Mouse (Mus musculus) lung, embryonic 16.5 days (tissue): ENCODE measurements around the gene Gm44502. TPM values are rescaled to one million over a fixed set of nuclear protein-coding genes. Genes with fewer than 3 reads are reported as not detected.
"Not testable (repeated sequence)": the region's sequence is repeated elsewhere in the genome, so short reads cannot be mapped to it uniquely, and the experiment has no call there.

Experiments
- ATAC-seq: fragments of 200-750 bp; cut with Nextera tagmentation; 2 replicates; pipeline ENCODE4 v1.8.0; 2017; ENCODE audit warnings: low read depth, mild to moderate bottlenecking, moderate library complexity
- H3K27ac ChIP-seq: fragments of 300-500 bp; sonication (generic); 2 replicates; pipeline ENCODE4 v1.5.1; 2014; ENCODE audit warnings: mild to moderate bottlenecking, control low read depth, low read length
- H3K27me3 ChIP-seq: fragments of 300-500 bp; sonication (generic); 2 replicates; pipeline ENCODE4 v1.6.1; 2014; ENCODE audit warnings: low read depth, low read length, mixed read lengths; ENCODE audit not compliant: control insufficient read depth, insufficient read depth
- H3K36me3 ChIP-seq: fragments of 300-500 bp; sonication (generic); 2 replicates; pipeline ENCODE4 v1.6.1; 2014; ENCODE audit warnings: low read length; ENCODE audit not compliant: control insufficient read depth, insufficient read depth
- H3K4me1 ChIP-seq: fragments of 300-500 bp; sonication (generic); replicated peaks from 2 replicates; pipeline ENCODE4 v1.6.1; 2014; ENCODE audit warnings: low read length, mixed read lengths; ENCODE audit not compliant: control insufficient read depth, insufficient read depth
- H3K4me2 ChIP-seq: fragments of 300-500 bp; sonication (generic); 2 replicates; pipeline ENCODE4 v1.6.1; 2014; ENCODE audit warnings: low read depth, low read length, control low read depth
- H3K4me3 ChIP-seq: fragments of 300-500 bp; sonication (generic); 2 replicates; pipeline ENCODE4 v1.5.1; 2014; ENCODE audit warnings: mild to moderate bottlenecking, low read length, control low read depth
- H3K9ac ChIP-seq: fragments of 300-500 bp; sonication (generic); 2 replicates; pipeline ENCODE4 v1.6.1; 2014; ENCODE audit warnings: low read length, control low read depth
- H3K9me3 ChIP-seq: fragments of 300-500 bp; sonication (generic); 2 replicates; pipeline ENCODE4 v1.6.1; 2016; ENCODE audit warnings: low read length; ENCODE audit not compliant: control insufficient read depth
- WGBS: fragments of 180-500 bp; shearing (Covaris S2); extraction: QIAGEN DNeasy Blood & Tissue Kit; methylation state at CpG from one replicate; pipeline ENCODE4 v1.1.7; 2014; 5-methylcytosine and 5-hydroxymethylcytosine counted together
- polyA plus RNA-seq: library from polyadenylated mRNA; unstranded; fragments of >200 nt; fragmentation: Nextera tagmentation; extraction: Ambion mirVana; gene quantifications from 2 replicates; pipeline ENCODE4 v1.2.1, GENCODE M21; 2015

Gm44502 gene
- polyA plus RNA-seq, 1 experiment from 2014 or later: not detected

DNA sequence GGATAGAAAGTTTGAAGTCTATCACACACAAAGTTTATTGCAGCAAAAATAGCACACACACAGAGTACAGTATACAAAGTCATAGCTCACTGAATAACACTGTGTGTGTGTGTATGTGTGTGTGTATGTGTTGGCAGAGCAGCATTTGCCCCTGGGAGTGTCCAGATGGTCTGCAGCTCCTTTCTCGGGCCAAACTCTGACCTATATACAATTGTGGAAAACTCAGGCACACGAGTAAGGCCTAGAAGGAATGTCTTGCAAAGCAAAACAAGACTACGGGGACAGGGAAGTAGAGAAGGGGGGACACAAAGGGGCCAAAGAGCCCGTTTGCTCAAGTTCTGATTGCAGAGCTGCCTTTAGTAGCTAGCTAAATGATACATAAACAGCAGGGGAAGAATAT lies 3.5 kb upstream of the Gm44502 start:
- 68% methylated on average over 4 of the region's 4 CpGs for WGBS

DNA sequence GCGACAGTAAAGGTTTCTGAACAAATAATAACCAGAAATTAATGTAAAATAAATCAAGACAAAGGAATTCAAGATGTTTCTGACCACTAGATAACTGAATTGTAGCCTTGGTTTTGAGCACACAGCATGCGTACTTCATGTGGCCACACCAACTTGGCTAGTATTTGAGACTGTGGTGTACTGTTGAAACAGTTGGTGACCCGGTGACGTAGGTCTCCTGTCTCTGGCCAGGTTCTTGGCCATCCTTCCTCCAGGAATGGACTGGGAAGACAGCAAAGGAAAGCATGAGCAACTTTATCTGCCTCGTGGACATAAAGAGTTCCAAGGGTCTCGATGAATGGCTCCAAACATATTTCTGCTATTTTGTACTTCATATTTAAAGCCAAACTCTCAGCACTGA lies 2.3 kb upstream of the Gm44502 start:
- Histone ChIP-seq H3K27ac (no peak overlapping the region), H3K36me3 (peaks cover 2% of the 10 kb centered on the region; the same call in 1 of the 2 replicates), H3K4me3 (no peak overlapping the region), H3K27me3 (no peaks in the 10 kb centered on the region), H3K4me1 (peaks cover 8% of the 10 kb centered on the region; the same call in 1 of the 2 replicates), H3K9ac (no peak overlapping the region), H3K9me3 (no peaks in the 10 kb centered on the region), H3K4me2 (no peak overlapping the region)
- WGBS: 88% methylated on average over 6 of the region's 6 CpGs
- no peak for ATAC-seq

More for the DNA sequence above, 3.5 kb upstream of the Gm44502 start:
- no peak overlapping the region for H3K27ac ChIP-seq
- H3K27me3 ChIP-seq: no peaks in the 10 kb centered on the region
- ATAC-seq: no peak
- H3K4me2 ChIP-seq: no peak overlapping the region
- no peak overlapping the region for H3K4me3 ChIP-seq
- H3K9ac ChIP-seq: no peak overlapping the region
- no peaks in the 10 kb centered on the region for H3K9me3 ChIP-seq
- no peaks in the 10 kb centered on the region for H3K36me3 ChIP-seq
- peaks cover 8% of the 10 kb centered on the region; the same call in 1 of the 2 replicates for H3K4me1 ChIP-seq

DNA sequence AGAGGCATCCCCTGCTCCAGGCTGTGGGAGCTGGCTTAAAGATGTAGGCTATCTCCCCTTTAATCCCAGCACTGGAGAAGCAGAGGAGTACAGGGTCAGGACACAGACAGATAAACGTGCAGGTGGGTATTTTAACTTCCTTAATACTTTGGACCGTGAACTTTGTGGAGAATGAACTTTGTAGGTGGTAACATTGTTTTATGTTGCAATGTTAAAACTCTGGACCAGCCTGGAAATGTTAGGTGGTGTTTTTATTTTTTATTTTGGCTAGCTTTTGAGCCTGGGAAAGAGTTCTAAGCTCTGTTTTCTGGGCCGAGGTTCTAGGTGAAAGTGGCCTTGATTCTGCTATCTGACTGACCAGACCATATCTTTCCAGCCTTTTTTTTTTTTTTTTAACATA lies 1.8 kb upstream of the Gm44502 start:
- Histone ChIP-seq H3K9me3 (no peaks in the 10 kb centered on the region), H3K4me3 (no peak overlapping the region), H3K4me1 (peaks cover 8% of the 10 kb centered on the region; the same call in 1 of the 2 replicates), H3K9ac (no peak overlapping the region), H3K27me3 (no peaks in the 10 kb centered on the region), H3K27ac (no peak overlapping the region), H3K36me3 (peaks cover 4% of the 10 kb centered on the region), H3K4me2 (no peak overlapping the region)
- ATAC-seq: no peak
- 83% methylated on average over 3 of the region's 3 CpGs for WGBS

DNA sequence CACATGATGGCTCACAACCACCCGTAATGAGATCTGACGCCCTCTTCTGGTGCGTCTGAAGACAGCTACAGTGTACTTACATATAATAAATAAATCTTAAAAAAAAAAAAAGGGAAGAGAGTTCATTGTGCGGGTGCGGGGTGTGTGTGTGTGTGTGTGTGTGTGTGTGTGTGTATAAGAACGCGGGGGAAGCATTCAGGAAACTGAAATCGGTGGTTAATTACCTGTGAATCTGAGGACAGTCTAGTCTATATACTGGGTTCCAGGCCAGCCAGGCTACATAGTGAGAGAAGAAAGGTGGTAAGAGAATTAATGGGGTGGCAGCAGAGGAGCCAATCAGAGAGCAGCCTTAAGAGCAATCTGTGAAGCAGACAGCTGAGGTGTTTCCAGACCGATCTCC lies 1.3 kb upstream of the Gm44502 start:
- not testable (repeated sequence) for H3K9me3 ChIP-seq, H3K4me2 ChIP-seq, H3K36me3 ChIP-seq, H3K4me1 ChIP-seq, ATAC-seq, H3K27me3 ChIP-seq, H3K4me3 ChIP-seq, H3K27ac ChIP-seq, H3K9ac ChIP-seq
- 68% methylated on average over 9 of the region's 9 CpGs for WGBS

DNA sequence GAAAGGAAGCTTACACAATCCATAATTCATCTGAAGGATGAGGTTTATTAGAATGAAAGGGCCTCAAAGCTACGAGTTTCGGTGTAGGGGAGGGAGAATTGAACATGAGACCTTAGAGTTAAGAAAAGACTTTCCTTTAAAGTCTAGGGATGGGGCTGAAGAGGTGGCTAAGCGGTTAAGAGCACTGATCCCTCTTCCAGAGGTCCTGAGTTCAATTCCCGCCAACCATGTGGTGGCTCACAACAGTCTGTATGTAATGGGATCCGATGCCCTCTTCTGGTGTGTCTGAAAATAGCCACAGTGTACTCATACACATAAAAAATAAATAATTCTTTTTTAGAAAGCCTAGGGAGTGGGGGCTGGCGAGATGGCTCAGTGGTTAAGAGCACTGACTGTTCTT lies 845 bp upstream of the Gm44502 start:
- Histone ChIP-seq H3K9ac (peak overlapping the region; percentile 85), H3K9me3 (no peaks in the 10 kb centered on the region), H3K27me3 (no peaks in the 10 kb centered on the region), H3K4me2 (peak overlapping the region; percentile 93), H3K27ac (peak overlapping the region; percentile 98), H3K36me3 (peaks cover 5% of the 10 kb centered on the region), H3K4me1 (peaks cover 8% of the 10 kb centered on the region; the same call in 1 of the 2 replicates), H3K4me3 (peak overlapping the region; percentile 84)
- 42% methylated on average over 6 of the region's 6 CpGs for WGBS
- ATAC-seq: no peak

DNA sequence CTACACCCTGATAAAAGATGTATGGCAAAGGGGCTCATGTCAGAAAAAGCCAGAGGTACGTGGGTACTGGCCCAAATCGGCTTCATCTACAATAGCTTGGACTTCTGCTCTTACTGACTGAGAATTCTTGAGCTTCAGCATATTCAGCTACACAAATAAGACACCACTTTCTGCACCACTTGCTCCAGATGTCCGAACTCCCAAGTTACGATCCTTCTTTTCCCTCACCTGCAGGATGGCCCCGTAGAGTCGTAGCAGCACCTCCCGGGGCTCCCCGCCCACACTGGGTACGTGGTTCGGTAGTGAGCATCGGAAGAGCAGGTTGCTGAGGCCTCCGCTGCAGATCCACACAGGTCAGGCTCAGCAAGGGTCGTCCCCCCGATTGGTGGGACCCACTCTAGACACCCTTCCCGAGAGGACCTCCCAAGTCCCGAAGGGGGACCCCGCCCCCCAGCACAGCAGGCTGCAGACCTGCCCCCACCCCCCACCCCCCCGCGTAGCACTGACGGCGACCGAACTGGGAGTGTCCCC lies 610 bp downstream of the Gm44502 start:
- H3K27ac ChIP-seq: peak overlapping the region; percentile 98; the same call in 1 of the 2 replicates
- no peaks in the 10 kb centered on the region for H3K9me3 ChIP-seq
- H3K4me2 ChIP-seq: peak overlapping the region; percentile 93
- WGBS: 3% methylated on average over 21 of the region's 22 CpGs
- H3K36me3 ChIP-seq: peaks cover 5% of the 10 kb centered on the region
- peaks cover 8% of the 10 kb centered on the region; the same call in 1 of the 2 replicates for H3K4me1 ChIP-seq
- H3K27me3 ChIP-seq: no peaks in the 10 kb centered on the region
- H3K9ac ChIP-seq: peak overlapping the region; percentile 85
- H3K4me3 ChIP-seq: peak overlapping the region; percentile 84
- peak; percentile 23 for ATAC-seq

DNA sequence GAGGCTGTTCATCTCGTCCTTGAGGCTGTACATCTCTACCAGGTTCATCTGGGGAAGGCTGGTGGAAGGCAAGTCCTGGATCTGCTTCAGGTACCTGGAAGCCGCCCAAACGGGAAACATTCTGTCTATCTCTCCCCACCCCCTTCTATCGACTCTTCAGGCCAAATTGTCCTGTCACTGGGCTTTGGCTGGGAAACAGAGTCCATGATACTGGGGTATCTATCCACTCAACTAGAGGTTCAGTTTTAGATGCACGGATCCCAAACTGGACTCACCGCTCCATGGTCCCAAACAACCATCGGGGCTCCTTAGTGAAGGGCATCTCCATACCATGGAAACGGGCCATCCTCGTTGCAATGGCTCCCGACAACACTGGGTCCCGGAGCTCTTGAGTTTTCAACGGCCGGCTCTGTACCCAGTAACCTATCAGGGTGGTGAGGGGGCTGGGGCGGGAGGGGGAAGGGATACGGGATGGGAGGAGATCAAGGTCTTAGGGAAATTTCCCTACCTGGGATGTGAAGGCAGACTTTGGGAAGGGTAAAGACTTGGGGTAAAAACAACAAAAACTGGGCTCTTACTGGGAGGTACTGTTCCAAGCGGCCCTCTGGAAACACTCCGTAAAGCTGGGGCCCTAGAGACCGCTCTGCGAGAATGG lies 1.2 kb downstream of the Gm44502 start:
- peaks cover 8% of the 10 kb centered on the region; the same call in 1 of the 2 replicates for H3K4me1 ChIP-seq
- H3K27me3 ChIP-seq: no peaks in the 10 kb centered on the region
- no peak for ATAC-seq
- H3K27ac ChIP-seq: no peak overlapping the region
- peaks cover 5% of the 10 kb centered on the region for H3K36me3 ChIP-seq
- H3K9ac ChIP-seq: peak overlapping the region; percentile 85; the same call in 1 of the 2 replicates
- peak overlapping the region; percentile 84 for H3K4me3 ChIP-seq
- peak overlapping the region; percentile 93 for H3K4me2 ChIP-seq
- WGBS: 82% methylated on average over 19 of the region's 19 CpGs
- no peaks in the 10 kb centered on the region for H3K9me3 ChIP-seq

DNA sequence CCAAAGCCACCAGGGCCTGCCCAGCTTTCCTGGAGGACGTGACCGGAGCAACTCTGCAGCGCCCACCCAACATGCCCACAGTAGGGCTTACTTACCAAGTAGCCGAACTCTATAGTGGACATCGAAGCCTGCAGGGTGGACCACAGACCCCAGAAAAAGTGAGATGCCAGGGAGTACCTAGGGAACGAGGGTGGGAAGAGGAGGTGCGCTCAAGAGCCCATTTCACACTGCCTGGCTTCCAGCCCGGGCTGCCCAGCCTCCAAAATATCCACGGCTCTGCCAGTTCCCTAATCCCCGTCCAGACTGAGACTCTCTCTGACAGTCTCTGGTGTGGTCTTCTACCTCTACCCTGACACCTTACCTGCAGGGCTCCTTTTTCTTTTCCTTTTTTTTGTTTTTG lies 2.8 kb downstream of the Gm44502 start:
- no peak overlapping the region for H3K27ac ChIP-seq

DNA sequence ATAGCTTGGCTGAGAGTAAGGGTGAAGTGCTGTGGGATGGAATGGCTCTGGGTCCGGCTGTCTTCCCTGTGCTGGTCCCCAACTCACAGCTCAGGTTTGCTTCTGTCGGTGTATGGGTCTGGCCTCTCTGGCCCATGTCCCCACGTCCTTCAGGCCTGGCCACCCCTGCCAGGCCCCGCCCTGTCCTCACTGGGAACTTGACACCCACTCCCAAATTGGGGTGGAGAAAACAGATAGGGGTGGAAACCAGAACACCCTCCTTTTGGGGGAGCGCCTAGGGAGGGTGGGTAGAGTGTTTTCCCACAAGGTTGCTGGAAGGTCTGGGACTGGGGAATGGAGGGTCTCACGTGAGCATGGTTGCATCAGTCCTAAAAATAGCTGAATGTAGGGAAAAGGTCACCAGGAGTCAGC lies 3.8 kb downstream of the Gm44502 start, which contains the start of gene Cpt1b:
Cpt1b (minus strand) TSS at position 153 of the 411 bp plus-strand sequence.
- no peak within 1 kb of the TSS for H3K4me3 ChIP-seq
- no peaks in the 10 kb centered on the region for H3K9me3 ChIP-seq
- no peak within 1 kb of the TSS for H3K4me2 ChIP-seq
- 39% methylated on average over 6 of the region's 6 CpGs for WGBS
- no peak for ATAC-seq
- H3K27me3 ChIP-seq: no peaks in the 10 kb centered on the region
- no peak within 1 kb of the TSS for H3K27ac ChIP-seq
- peaks cover 5% of the 10 kb centered on the region for H3K36me3 ChIP-seq
- no peak within 1 kb of the TSS for H3K9ac ChIP-seq
- H3K4me1 ChIP-seq: peaks cover 8% of the 10 kb centered on the region; the same call in 1 of the 2 replicates

More for the DNA sequence above, 2.8 kb downstream of the Gm44502 start:
- Histone ChIP-seq H3K4me2 (no peak overlapping the region), H3K4me1 (peaks cover 8% of the 10 kb centered on the region; the same call in 1 of the 2 replicates), H3K9ac (no peak overlapping the region), H3K4me3 (no peak overlapping the region), H3K36me3 (peaks cover 5% of the 10 kb centered on the region), H3K27me3 (no peaks in the 10 kb centered on the region), H3K9me3 (no peaks in the 10 kb centered on the region)
- no peak for ATAC-seq
- 90% methylated on average over 10 of the region's 10 CpGs for WGBS
